Mouse (Mus musculus) neutrophil, adult 5-6 weeks (primary cell): Measurements from ENCODE around the gene Cep55. TPM values are rescaled to one million over a fixed set of nuclear protein-coding genes. Genes with fewer than 3 reads are reported as not detected.

Experiments
- ATAC-seq: fragments of 151-379, 151-347 bp; 2 replicates; pipeline ENCODE4 v1.8.0; 2017; ENCODE audit warnings: mild to moderate bottlenecking, moderate TSS enrichment; ENCODE audit not compliant: insufficient number of reproducible peaks, poor library complexity, low FRiP score, severe bottlenecking; ENCODE audit errors: extremely low read depth
- total RNA-seq: library from RNA; stranded (forward); fragments of 200-1000 nt; gene quantifications from 2 replicates; pipeline ENCODE4 v1.2.3, GENCODE M21; 2017

Gene Cep55
- total RNA-seq, 1 experiment from 2014 or later, result 1.5 TPM

DNA sequence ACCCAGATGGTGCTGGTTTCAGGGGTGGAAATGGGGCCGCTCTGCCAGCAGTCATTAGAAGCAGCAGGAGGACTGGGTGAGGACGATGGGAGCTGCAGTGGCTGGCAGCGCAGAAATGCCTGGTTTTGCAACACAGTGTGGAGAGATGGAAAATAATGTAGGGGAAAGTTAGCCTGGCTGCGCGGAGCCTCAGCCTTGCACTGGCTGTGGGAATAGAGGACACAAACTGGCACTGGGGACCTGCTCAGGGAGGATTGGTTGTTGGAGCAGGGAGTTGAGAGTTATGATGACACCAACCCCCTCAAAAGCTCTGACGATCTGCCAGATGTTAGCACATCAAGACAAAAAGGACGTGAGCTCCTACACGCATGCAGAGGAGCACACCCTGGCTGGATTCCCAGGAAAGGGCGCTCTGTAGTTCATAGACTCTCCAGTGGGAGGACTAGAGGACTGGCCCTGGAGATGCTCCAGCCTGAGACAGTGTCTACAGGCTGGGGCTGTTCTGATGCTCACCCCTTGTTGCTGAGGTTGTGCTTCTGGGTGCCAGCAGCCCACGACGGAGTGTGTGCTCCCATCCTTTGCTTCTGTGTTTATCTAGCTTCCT lies 32.2 kb downstream of the Cep55 start:
- no peak for ATAC-seq

DNA sequence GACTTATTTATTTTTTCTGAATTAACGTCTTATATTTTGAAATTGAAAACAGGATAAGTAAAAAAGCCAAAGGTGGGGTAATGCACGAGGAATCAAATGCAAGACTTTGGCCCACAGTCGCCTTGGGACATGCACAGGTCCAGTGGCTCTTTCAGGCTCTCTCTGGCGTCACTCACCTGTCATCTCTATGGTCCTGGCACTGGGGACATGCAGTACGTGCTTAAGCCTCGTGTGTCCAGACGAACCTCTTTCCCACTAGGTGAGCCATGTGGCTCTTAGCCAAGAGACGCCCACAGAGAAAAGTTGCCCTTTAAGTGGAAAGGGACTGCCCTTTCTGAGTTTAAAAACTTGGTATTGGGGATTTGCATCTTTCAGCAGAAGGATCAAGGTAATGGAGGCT lies 34.5 kb downstream of the Cep55 start:
- no peak for ATAC-seq

DNA sequence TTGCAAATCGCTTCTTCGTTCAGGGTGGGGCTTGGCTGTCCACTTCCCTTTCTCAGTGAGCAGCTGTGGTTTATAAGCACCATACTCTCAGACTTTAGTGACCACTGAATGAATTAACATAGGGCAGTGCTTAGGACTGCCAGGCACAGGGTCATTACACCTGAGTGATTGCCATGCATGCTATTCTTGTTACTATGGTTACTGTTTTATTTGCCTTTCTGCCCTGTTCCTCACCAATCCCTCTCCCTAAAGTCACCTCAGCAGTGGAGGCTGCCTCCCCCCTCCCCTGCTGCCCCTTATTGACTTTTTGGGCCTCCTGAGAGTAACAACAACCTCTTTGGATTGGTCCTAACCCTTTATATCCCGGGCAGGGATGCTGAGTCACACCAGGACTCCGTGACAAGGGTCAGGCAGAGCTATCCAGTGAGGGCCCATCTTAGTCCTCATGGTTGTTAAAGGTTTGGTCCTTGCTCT lies 36.7 kb downstream of the Cep55 start:
- ATAC-seq, result no peak

DNA sequence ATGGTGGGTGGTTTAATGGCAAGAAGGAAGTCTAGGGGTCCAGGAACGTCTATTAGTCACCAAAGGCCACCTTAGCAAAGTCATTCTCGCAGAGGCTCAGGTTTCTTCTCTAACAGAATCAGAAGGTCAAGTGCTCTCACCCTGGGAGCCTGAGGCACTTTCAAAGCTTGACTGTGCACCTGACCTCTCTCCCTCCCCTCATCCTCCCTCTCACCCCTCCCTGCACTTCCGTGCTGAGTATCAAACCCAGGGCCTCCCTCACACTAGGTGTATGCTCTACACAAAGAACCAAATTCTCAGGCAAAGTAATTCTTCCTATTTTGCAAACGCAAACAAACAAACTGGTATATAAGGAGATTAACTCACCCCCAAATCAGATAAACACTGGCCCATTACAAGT lies 41.4 kb downstream of the Cep55 start:
- ATAC-seq, result no peak

DNA sequence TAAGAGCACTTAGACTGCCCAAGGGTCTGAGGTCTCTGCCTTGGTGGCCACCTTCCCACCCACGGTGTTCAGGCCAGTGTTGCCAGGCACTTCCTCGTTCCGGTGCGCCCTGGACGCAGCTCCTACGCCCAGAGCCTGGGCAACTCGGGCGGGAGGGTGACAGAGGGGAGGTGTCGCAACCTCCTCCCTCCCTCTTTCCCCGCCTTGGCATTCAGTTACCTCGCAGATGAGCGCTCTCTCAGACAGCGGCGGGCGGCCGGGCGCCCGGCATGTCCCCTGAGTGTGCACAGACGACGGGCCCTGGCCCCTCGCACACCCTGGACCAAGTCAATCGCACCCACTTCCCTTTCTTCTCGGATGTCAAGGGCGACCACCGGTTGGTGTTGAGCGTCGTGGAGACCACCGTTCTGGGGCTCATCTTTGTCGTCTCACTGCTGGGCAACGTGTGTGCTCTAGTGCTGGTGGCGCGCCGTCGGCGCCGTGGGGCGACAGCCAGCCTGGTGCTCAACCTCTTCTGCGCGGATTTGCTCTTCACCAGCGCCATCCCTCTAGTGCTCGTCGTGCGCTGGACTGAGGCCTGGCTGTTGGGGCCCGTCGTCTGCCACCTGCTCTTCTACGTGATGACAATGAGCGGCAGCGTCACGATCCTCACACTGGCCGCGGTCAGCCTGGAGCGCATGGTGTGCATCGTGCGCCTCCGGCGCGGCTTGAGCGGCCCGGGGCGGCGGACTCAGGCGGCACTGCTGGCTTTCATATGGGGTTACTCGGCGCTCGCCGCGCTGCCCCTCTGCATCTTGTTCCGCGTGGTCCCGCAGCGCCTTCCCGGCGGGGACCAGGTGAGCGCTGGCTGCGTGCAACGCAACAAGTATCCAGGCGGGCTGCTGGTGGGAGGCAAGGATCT lies 42.3 kb downstream of the Cep55 start, which contains the start of gene Ffar4:
Gene Ffar4, plus strand, starts transcription at position 214 of the 901 bp plus-strand sequence.
- ATAC-seq, result no peak

DNA sequence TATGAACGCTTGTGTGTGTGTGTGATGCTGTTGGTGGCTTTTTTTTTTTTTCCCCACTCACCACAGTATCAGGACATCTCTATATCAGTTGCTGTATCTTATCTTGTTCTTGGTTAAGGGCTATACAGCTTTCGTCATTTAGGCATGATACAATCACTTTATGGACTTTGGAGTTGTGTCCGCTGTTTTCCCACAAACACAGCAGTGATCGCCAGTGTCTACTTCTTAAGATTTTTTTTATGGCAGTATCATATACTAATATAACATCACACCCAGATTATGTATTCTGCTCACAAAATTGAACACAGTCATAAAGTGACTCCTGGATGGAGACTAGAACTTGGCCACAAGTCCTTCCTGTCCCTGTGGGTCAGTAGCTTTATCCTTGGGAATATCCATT lies 53.1 kb downstream of the Cep55 start:
- no peak for ATAC-seq

DNA sequence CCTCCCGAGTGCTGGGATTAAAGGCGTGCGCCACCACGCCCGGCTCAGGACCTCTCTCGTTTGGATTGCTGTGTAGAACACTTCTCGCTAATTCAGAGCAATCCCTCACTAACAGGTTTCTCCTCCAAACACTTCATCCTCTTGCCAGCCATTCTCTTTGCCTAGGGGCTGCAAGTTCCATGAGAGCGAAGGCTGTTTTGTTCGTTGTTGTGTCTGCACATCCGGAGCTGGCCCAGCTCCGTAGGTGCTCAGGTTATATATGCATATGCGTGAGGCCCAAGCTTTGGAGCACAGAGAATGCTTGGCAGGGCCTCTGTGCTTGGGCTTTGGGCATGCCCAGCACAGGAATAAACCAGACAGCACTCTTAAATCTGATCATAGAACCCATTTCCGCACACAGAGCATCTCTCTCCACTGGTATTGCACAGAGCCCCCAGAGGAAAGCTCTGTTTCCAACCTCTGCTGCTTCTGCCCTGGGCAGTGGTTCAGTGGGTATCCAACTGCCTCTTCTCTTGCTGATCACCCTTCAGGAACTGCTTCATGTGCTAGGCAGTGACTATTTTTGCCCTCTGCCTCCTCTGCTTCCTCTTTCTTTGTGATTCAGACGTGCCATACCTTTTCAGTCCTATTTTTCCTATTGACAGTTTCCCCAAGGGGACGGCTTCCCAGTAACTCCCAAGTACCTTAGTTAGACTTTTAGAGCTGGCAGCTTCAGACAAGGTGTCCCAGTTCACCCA lies 54.9 kb downstream of the Cep55 start:
- no peak for ATAC-seq

DNA sequence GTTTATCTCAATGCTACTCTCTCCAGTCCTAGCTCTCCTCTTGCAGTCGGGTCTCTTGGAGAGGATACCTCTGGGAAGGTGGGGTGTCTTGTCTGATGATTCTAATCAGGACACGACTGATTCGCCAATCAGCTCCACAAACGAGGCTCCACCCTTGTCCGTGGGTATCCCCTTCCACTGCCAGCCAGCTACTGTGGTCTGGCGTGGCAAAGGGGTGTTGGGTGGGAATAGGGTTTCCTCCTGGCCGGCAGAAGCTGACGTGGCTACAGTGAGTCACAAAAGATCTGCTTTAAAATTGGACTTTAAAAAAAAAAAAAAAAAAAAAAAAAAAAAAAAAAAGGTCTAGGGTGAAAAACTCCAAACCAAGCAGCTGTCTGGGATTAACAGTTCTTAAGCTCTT lies 56.2 kb downstream of the Cep55 start:
- no peak for ATAC-seq

DNA sequence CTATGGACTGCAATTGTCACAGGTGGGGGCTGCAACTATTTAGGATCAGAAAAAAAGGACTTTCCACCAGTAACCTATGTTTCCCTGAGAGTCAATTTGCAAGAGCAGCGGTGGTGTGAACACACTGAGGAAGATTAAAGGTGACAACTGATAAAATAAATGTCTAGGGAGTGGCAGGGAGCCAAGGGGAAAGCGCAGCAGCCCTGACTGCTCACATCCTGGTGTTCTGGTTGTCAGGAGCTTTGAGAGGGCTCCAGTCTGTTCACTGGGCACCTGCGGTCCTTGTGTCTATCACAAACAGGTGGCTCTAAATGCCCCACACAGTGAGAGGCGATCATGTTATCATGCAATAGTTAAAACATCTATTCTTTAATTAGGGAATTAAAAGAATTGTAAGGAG lies 57.8 kb downstream of the Cep55 start:
- no peak for ATAC-seq

DNA sequence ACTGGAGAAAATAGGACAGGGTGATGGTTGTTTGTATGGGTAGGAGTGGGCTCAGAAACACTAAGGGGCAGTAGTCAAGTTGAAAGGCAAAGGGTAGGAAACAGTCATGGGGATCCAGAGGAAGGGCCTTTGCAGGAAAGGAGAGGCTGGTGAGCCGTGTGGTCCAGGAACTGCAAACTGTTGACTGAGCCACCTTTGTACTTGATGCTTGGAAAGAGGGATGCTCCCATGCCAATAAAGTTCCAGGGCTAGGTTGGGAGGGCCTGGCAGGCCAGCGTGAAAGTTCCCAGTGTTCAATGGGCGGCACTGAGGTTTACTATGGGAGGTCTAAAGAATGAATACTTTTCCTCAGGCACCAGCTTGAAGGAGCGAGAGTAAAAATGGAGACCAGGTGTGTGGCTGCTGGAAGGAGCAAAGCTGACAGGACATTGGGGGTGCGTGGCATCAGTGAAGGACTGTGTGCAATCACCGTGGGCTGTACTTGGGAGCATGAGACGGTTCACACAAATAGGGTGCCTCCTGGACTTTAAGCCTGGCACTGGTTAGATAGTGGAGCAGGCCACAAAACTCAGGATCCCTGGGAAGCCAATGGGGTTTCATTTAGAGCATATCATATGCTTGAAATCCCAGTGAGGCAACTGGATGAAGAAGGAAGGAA lies 60.2 kb downstream of the Cep55 start:
- ATAC-seq, result no peak

DNA sequence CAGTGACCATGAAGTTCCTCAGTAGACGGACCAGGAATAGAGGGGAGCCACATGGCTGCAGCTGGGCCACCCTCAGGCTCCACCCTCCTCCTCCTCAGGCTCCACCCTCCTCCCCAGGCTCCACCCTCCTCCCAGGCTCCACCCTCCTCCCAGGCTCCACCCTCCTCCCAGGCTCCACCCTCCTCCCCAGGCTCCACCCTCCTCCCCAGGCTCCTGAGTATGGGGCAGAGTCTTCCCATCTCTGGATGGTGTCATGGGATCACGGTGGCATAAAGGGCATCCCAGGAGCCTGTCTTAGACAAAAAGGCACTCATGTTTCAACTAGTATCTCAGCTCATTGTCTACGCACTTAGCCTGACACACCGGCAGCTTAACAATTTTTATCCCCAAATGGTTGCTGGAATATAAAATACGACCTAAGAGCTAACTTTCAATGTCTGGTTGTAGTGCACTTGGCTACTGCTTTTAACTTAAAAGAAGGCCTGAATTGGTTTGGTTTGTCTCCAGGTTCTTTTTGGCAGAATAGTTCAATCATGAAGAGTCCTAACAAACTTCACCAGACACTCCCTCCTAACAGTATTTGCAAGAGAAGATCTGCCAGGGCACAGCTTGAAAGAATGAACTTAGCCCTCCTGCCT lies 65.4 kb downstream of the Cep55 start:
- ATAC-seq, result no peak

DNA sequence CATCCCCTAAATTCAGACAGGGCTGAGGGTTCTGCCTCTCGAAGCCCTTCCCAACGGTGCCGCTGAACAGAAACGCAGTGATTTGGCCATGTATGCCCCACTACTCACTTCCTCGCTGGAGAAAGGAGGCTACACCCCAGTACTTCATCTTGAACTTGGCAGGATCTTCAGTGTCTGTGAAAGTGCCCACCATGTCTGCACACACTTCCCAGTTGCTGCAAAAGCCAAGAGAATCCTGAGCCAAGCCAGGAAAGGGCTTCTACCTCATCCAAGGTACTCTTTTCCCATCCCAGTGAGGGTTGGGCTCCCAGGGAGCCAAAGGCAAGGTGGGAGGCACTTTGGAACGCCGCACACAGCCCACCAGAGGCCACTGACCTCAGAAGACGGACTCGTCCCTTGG lies 69.1 kb downstream of the Cep55 start:
- no peak for ATAC-seq

Other genes starting within 250 kb of the Cep55 start
- 5.6 and 6.6 TPM in 2 replicates for gene Myof, start 11.4 kb upstream of the Cep55 start, total RNA-seq
- not detected in 2 replicates for gene Ffar4, start 42.1 kb downstream of the Cep55 start, total RNA-seq
- gene Rbp4, start 70.3 kb downstream of the Cep55 start, total RNA-seq, result not detected in 2 replicates
- gene Pde6c, start 77.8 kb downstream of the Cep55 start, total RNA-seq, result not detected in 2 replicates
- 28.9 and 31.9 TPM in 2 replicates for gene Fra10ac1, start 169.1 kb downstream of the Cep55 start, total RNA-seq
- gene Lgi1, start 209.5 kb downstream of the Cep55 start, total RNA-seq, result not detected in 2 replicates